Mouse (Mus musculus): ENCODE data around the gene Uhmk1.

Uhmk1 gene

DNA sequence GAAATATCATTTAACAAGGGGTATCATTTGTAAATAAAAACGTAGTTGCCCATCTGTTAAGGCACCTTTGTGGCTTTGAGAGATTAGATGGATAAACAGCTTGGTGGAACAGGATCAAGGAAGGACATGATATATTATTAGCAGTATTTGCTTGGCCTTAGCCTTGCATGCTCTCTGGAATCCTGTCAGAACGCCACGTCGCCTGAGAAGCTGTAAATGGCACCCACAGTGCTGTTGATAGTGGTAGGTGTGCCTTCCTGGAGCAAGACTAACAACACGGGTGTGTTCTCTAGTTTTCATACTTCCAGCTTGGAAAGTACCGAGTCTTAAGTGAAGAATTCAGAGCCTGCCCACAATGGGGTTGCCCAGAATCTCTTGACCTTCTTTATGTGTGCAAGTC lies 39.3 kb downstream of the Uhmk1 start:
- DNase-seq (ENCODE audit: low read depth in 2 of 2, low spot score in 2 of 2) = no peak

DNA sequence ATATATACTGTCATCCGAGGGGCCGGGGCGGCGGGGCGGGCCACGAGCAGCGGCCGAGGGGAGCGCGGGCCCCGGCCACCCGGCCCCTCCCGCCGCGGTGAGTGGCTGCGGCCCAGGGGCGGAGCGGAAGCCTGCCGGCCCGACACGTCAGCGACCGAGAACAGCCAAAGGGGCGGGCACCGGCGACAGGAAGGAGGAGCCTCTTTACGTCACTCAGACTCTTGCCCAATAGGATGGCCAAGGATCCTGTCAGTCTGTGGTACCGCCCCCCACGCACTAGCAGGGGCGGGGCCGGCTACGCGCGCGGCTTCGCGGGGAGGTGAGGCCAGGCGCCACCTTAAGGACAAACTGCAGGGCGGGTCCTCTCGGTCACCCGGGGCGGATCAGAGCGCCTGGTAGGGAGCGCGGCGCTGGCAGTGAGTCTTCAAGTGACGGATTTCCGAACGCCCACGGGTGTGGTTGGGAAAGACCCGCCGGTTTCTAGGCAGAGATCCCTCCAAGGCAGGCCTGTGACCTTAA lies 40.3 kb downstream of the Uhmk1 start, which contains the start of gene Uap1:
Gene Uap1, minus strand, starts transcription at position 144 of the 519 bp plus-strand sequence.
- DNase-seq (ENCODE audit: low read depth in 2 of 2, low spot score in 2 of 2) = peak; percentile 98 to 100

DNA sequence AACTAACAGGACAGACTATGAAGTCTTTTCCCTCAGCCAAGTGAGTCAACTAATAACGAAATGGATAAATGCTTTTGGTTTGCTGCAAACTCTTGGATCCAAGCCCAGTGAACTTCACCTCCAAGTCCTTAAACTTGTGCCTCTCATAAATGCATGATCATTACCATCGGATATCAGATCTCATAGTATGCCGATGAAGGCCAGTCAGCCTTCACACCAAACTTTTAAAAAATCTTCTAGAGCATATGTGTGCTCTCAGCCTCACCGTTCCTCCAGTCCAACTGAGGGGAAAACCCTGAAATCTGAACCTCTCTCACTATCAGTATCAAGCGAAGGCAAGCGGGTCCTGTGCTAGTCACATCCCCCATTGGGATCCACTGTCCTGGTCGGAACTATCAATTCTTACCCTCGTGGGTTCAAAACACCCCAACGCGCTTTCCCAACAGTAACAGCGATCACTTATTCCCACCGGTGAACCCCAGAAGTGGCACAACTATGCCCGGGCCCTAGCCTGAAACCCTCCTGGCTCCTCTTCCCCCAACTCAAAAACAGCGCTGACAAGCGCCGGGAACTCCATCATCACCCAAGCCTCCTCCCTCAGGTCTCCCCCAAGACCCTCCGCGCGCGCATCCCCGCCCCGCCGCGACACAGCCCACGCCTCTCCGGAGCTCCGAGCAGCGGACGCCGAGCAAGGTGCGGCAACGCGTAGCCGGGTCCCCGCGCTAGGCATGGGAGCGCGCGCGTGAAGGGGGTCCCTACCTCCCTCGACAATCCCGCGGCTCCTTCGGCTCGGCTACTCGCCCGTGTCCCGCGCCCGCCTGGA lies 41.0 kb downstream of the Uhmk1 start:
- peak in 1 of 2 experiments; percentile 32 for DNase-seq (ENCODE audit: low read depth in 2 of 2, low spot score in 2 of 2)

DNA sequence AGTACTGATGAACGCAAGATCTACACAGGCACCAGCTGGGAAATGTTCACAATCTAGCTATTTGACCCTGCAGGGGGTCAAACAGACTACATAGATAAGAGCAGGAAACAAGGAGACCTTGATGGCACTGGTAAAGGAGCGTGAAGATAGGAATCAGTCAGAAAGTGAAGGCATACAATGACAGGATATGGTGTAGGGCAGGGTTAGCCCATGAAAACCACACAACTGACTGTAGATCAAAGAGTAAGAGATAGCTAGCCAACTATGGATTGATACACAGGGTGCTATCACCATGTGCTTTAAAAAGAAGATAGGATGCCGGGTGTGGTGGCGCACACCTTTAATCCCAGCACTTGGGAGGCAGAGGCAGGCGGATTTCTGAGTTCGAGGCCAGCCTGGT lies 47.4 kb downstream of the Uhmk1 start:
- DNase-seq (ENCODE audit: low read depth in 2 of 2, low spot score in 2 of 2) = no peak

DNA sequence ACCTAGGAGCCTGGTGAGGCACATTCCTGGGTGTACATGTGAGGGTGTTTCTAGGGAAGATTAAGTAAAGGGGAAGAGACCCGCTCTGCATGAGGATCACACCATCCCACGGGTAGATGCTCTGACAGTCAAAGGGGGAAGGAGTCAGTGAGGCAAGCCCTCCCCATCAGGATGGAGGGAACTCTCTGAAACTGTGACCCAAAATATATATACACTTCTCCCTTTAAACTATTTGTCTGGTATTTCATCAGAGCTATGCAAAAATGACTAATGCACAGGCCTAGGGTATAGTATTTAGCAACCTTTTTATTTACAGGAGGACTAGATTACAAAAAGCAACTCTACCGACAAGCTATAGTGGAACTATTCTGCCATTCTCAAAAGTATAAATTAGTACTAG lies 50.3 kb downstream of the Uhmk1 start:
- no peak for DNase-seq (ENCODE audit: low read depth in 2 of 2, low spot score in 2 of 2)

DNA sequence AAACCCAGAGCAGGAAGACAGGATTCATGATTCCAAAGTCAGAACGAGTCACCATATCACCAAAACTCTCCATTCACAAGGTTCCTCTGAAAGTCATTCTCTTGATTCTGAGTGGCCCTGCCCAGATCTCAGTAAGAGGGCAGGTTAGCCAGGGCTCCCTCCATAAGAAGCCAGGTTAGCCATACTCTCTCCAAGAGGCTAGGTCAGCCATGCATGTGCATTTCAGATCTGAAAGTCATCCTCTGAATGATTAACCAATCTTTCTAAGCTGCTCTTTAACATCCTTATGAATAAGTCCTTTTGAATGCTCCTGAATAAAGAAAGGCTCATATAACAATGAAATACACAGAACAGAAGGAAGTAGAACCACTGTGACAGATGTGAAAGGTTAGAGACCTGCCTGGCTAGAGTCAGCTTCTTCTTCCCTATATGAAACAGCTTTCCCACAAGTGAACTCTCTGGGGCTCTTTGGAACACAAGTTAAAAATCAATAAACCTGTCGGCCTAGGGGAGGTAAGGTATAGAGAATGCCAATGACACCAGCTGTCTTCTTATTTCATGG lies 51.1 kb downstream of the Uhmk1 start:
- DNase-seq (ENCODE audit: low read depth in 2 of 2, low spot score in 2 of 2) = no peak

DNA sequence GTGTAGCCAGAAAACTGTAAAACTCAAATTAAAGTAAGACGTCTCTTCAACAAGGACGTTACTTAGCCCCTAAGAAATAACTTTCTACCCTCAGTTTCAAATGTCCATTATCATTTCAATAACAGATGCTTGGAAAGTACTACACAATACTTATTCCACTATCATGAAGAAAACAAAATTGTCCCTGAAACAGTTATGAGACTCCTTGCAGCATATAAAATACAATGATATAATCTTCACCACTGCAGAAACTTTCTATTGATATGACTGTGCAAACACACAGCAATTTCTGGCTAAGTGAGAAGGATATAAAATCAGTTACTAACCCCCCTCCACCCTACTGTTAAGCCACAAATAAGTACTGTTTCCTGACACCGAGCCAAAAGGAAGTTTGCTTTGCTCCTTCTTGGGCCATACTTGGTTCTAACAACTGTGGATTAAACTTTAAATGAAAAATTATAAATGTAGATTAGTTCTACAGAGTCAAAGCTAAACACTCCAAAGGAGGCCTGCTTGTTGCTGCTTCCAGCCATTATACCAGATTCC lies 51.7 kb downstream of the Uhmk1 start:
- DNase-seq (ENCODE audit: low read depth in 2 of 2, low spot score in 2 of 2) = no peak

DNA sequence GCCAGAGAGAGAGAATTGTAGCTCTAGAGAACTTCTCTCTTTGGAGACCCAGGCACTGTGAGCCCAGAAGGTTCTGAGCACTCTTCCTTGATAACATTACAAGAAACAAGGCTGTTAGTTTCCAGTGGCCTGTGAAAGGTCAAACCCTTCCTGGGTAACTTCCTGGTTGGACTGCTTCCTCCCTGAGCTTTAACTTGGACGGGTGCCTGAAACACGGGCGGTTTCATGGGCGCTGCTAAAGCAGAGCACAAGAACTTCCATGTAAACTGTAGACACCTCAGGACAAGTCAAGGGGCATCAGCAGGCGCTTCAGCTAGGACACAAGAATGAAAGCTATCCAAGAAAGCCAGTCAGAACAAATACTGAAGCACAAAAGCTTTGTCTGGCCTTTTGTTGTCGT lies 53.3 kb downstream of the Uhmk1 start:
- DNase-seq (ENCODE audit: low read depth in 2 of 2, low spot score in 2 of 2) = no peak

DNA sequence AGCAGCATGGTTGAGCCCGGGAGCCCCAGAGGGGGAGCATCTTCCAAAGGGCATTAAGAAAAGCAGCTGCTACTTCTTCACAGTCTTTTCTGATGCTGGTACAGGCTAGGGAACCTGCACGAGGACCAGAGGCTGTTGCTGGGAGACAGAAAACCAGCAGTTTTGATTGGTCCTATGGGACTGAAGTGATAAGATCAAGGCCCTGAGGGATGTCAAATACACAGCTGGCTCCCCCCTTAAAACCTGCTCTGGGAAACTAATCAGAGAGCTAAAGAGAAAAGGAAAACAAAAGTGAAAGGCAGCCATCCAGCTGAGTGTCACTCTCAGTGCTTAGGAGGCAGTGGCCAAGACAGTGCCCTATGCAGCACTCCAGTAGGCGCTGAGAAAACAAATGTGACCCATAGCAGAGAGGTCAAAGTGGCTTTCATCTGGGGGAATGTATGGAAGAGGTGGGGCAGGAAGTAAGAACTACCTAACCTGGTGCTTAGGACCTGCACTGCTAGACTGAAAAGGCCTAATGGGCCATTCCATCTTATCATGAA lies 54.7 kb downstream of the Uhmk1 start:
- no peak for DNase-seq (ENCODE audit: low read depth in 2 of 2, low spot score in 2 of 2)

DNA sequence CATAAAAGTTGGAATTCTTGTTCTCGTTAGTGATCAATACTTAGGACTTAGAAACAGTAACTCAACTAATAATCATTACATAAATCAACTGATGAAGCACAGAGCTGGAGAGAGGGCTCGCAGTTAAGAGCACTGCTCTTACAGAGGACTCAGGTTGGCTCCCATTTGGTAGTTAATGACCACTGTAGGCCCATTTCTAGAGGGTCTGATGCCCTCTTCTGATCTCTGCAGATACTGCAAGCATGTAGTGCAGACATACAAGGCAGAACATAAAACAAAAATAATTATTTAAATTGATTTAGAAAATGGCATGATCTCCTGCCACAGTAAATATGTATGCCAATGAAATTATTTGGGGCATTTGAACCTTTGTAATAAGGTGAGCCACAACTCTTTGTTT lies 55.5 kb downstream of the Uhmk1 start:
- no peak for DNase-seq (ENCODE audit: low read depth in 2 of 2, low spot score in 2 of 2)

DNA sequence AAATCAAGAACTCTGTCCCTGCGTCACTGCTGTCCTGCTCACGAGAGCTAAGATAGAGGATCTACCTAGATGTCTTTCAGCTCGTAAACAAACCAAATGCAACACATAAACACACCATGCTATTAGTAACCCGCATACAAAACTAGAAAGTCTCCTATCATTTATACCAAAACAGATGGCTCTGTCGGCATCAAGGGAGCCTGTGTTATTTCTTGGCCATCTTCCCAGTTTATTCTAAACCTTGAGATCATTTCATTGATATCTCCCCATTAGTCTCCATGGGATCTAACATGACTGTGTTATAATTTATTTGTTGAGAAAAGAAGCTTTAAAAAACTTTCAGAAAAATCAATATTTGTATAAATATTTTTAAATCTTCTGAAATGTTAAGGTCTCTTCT lies 59.4 kb downstream of the Uhmk1 start:
- no peak for DNase-seq (ENCODE audit: low read depth in 2 of 2, low spot score in 2 of 2)

DNA sequence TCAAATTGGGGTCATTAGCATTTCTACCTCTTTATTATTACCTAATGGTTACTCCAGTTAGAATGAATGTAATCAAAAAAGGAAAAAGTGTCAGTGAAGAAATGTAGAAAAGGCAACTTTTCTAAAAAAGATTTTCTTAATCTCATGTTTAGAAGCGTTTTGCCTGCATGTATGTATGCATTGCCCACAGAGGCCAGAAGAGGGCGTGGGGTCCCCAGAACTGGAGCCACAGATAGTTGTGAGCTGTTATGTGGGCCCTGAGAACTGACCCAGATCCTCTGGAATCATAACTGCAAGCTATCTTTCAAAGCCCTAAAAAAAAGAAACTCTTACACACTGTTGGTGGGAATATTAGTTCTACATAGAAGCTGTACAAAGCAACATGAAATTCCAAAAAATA lies 59.9 kb downstream of the Uhmk1 start:
- no peak for DNase-seq (ENCODE audit: low read depth in 2 of 2, low spot score in 2 of 2)

DNA sequence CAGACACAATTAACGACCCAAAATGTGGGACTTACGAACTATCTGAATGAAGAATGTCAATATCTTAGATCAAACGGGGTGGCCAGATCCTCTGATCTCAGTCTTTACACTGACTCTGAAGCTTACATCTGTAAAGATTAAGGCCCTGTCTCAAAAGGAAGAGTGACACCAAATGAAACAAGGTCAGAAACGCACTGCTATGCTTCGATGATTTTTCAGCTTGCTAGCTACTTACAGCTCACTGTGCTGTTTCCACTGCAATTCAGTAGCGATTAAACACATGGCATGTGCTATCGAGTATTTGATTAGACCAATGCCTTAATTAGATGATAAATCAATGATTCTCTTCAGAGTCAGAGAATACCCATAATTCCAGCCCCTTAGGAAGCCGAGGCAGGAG lies 61.2 kb downstream of the Uhmk1 start:
- no peak for DNase-seq (ENCODE audit: low read depth in 2 of 2, low spot score in 2 of 2)

DNA sequence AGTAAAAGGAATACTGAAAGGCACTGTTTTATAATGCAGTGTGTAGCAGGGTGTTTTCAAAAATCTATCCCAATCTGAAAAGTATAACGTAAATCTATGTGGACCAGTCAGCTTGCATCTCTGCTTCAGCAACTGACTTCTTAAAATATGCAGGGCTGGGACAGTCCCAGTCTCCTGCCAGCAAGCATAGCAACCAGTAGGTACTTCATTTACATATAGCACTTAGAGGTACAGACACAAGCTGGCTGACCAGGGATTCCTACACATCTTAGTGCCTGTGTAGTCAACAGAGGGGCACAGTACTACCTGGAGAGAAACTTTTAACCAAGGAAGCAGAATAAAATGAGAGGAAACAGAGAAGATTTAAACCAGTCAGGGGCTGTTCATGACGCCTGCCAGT lies 62.6 kb downstream of the Uhmk1 start:
- DNase-seq (ENCODE audit: low read depth in 2 of 2, low spot score in 2 of 2) = no peak

DNA sequence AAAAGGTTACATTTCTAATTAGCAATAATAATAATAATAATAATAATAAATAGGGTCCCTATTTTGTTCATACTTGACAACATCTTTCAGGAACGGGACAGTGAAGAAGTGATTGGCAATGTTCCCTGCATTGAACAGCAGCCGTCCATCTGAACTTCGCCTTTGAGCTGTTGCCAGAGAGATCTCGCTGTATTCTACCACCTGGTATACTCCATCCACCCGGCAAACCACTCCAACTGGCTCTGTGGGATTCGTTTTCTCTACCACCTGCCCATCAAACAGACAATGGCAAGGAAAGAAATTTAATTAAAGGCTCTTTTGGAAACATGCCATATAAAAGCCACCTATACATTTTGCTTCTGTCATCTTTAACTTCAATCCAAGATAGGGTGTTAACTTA lies 64.3 kb downstream of the Uhmk1 start:
- DNase-seq (ENCODE audit: low read depth in 2 of 2, low spot score in 2 of 2) = no peak

DNA sequence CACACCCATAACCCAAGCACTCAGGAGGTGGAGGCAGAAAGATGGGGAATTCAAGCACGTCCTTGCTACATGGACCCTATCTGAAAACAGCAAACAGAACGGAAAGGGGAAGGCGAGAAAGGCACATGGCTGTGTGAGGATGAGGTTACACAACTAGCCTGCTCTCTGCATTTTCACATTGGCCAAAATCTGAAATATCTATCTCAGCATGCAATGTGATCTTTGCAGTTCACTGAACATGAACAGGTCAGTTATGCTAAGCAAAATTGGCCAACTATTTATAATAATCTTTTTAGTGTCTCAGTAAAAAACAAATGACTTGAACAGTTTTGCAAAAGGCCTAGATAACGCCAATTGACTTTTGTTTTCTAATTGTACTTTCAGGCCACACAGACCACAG lies 65.4 kb downstream of the Uhmk1 start:
- DNase-seq (ENCODE audit: low read depth in 2 of 2, low spot score in 2 of 2) = no peak

DNA sequence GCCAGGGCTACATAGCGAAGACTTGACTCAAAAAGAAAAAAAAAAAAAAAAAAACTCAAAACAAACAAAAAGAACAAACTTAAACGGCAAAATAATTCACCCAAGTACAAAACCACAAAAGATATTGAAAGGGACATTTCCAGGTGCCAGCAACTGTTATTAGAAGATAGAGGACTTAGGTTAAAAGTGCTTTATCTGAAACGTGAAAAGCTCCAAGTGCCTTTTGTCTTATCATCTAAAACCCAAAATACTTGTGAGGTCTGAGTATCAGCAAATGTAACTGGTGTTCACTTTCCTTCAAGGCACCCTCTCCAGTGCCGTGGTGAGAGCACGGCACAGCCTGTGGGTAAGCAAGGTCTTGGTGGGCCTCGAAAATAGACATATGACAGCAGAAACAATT lies 66.7 kb downstream of the Uhmk1 start:
- DNase-seq (ENCODE audit: low read depth in 2 of 2, low spot score in 2 of 2) = no peak

DNA sequence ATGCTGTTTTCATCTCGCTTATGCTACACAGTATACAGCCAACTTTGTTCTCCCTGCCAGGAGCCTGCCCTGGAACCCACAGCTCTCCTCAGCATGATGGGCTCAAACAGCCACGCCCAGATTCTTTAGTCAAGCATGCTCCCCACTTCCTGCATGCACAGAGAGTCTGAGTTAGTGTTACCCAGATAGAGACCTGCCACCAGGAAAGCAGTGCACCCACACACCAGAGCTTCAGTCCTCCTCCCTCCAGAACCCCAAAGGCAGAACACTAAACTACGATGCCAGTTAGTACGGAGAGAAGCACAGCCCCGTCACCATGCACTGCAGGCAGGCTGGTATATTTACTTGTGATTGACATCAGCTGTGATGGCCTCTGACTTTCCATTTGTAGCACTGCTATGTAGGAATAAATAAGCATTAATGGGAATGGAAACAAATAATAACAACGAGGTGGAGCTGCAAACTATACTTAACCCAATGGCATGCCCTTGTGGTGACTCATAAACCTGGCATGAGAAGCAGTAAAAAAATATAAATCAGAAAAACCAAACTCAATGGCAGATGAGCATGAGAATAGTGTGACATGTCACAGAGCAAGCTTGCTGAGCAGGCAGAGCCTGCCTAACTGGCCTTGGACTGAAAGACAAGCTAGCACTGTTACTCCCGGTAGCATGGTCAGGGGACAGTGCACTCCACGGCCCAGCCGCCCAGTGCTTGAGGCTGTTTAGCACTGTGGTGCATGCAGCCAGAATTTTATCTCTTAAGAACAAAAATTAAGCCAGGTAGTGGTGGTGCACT lies 67.3 kb downstream of the Uhmk1 start:
- DNase-seq (ENCODE audit: low read depth in 2 of 2, low spot score in 2 of 2) = peak in 1 of 2 experiments; percentile 13

DNA sequence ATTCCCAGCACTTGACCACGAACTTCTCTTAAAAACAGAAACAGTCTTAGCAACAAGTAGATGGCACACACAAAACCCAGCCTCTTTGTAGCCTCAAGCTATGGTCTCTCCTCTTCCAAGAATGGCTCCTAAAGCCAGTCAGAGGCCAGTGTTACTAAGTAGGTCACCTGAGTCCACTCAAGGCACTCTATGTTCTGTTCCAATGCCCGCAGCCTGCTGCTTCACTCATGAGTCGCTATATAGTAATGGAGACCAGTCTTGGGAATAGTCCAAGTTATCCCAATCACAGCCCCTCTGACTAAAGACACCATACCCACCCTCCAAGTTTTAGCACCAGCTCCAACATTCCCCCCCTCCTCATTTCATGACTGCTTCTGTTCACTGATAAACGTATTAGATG lies 69.6 kb downstream of the Uhmk1 start:
- DNase-seq (ENCODE audit: low read depth in 2 of 2, low spot score in 2 of 2) = no peak
